Mouse (Mus musculus) c-Kit-negative CD71-positive TER-119-positive erythroid progenitor cells, embryonic 14.5 days (primary cell): ENCODE results near the gene Spata18.

ENCODE experiments used
- DNase-seq: peaks from one replicate; pipeline ENCODE4 v3.0.0-alpha.2; 2013; ENCODE audit warnings: low read depth, low spot score

Gene Spata18

GRCm38 (mm10) chr5:73716941-73717340 lies 65.8 kb downstream of the Spata18 start:
- no peak for DNase-seq

- no peak for DNase-seq
Measured at GRCm38 (mm10) chr5:73721682-73722282, 70.6 kb downstream of the Spata18 start.

DNA sequence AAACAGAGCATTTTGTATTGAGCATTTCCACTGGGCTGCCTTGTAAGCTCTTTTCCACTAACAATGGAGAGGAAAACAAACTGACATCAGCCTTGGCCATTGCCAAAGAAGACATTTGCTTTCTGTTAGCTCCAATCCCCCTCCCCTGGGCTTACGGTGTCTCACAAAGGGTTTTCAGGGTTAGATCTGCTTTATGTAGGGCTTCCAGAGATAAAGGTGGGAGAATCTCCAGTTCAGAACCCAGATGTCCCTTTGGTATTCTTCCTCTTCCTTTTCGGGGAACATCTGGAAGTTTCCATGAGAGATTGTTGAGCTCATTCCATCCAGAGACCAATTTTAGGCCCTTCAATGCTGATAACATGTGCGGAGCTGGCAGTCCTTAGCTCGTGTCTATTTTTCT lies 74.8 kb downstream of the Spata18 start:
- no peak for DNase-seq

DNA sequence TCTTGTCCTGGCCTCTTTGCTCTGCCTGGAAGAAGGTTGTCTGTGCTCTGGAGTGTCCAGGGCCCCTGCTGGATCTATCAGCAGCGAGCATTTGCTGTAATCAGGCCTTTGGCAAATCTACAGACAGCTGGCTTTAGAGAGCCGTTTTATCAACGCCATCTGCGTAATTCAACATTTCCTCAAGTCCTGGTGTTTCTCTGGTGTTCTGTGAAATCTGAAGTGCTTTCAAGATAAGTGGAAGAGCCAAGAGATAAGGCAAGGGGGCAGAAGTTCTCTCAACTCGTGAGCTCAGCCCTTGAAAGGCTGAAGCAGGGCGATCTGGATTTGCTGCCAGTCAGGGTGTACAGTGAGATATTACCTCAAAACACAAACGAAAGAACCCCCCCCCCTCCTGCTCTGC lies 77.5 kb downstream of the Spata18 start:
- no peak for DNase-seq
